Mouse (Mus musculus) testis, adult 2 months (tissue): Measurements from ENCODE around the gene Amfr.

Experiments
- CTCF ChIP-seq: fragments of 200-500 bp; IDR thresholded peaks from 2 replicates; pipeline ENCODE4 v1.5.1; 2012; ENCODE audit warnings: low read depth, mild to moderate bottlenecking, inconsistent platforms, low read length, moderate library complexity; ENCODE audit not compliant: control insufficient read depth, insufficient read depth, insufficient replicate concordance
- POLR2A ChIP-seq: fragments of 200-500 bp; IDR thresholded peaks from 2 replicates; pipeline ENCODE4 v1.6.1; 2012; ENCODE audit warnings: low read depth, mild to moderate bottlenecking, inconsistent platforms, low read length, moderate library complexity; ENCODE audit not compliant: control insufficient read depth

DNA sequence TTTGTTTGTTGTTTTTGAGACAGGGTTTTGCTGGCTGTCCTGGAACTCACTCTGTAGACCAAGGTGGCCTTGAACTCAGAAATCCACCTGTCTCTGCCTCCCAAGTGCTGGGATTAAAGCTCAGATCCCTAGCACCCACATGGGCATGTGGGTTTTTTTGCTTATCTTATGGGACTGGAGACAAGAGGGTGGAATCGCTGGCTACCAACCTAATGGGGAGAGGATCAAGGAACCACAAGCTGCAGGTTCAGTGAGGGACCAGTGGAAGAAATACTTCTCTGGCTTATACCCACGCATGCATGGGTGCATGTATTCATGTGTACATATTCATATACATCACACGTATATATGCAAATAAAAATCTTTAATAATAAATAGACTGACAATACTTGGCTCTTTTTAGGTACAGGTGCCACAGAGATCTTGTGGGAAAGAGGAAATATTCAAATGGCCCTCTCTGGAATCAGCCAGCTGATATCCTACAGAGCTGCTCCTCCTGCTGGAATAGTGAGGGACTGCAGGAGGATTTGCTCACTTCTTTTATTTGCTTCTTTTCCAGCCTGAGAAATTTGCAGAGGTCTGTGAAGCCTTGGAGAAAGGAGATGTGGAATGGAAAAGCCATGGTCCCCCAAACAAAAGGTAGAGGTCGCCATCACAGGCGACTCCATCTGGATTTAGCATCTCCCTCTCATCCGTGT, 44.7 kb upstream of the Amfr start:
- TF ChIP-seq CTCF (no peak), POLR2A (no peak)
